Mouse (Mus musculus): ENCODE measurements around the gene Sgk1.

DNA sequence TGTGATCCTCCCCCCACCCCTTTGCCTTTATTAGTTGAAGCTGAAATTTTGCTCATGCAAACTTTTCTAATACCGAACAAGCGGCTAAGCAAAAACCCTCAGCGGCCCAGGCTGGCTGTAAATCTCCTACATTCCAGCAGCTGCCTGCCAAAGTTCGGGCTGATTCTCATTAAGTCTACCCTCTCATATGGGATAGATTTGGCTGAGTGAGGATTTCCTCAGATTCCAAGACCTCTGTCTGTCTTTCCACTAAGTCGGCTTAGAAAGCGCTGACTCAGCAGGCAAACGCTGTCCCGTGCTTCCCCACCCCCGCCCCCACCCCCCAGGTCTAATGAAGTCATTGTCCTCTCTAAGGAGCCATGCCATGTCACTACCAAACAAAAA, 55.2 kb downstream of the Sgk1 start:
- no peak for TF ChIP-seq CTCF (IDR thresholded peaks at IDR 0.05; ENCODE audit: low read depth, low read length)
- TF ChIP-seq POLR2AphosphoS5 (IDR thresholded peaks at IDR 0.05; ENCODE audit: insufficient replicate concordance, low read depth, low read length), result no peak
- no peak for TF ChIP-seq TAL1 (conservative IDR thresholded peaks at IDR 0.05; ENCODE audit: low read depth, low read length)
- TF ChIP-seq GATA1 (IDR thresholded peaks at IDR 0.05; ENCODE audit: borderline replicate concordance, low read length), result no peak

Data from G1E (cell line).